Mouse (Mus musculus): ENCODE measurements around the gene Jam3.
"Not testable (repeated sequence)": the region's sequence is repeated elsewhere in the genome, so short reads cannot be mapped to it uniquely, and the experiment has no call there.

The Jam3 gene

DNA sequence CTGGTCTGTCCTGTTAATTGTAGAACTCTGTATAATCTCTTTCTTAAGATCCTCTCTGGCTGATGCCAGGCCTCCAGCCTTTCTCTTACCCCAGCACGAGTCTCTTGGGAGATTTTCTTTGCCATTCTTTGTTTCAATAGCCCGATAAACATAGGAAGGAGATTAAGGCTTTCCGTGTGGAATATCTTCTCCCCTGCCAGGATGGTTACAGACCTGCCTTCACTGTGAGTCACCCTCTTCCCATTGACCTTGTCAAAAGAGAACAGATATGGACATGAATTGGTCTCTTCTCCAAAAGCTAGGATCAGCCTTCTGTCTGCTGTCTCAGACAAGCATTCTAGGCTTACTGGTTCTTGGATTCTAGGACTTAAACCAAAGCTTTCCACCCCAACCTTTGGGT, 15.5 kb upstream of the Jam3 start:
- no peak for DNase-seq (ENCODE audit: low read depth, low spot score)

DNA sequence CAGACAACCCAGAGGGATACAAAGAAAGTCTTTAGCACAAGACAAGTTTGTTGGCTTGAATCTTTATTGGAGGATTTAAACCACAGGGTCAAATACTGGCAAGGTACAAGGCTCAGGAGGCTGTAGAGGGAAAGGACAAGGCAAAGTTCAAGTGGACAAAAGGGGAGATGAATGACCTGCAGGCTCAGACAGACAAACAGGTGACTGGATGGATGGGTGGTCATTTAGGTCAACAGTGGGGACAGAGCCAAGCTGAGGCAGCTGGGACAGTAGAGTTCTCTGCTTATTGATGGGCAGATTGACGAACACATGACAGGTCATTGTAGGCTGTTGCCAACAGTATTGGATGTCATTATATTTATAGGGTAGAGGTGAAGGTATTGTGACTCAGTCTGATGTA, 11.8 kb upstream of the Jam3 start:
- DNase-seq (ENCODE audit: low read depth, low spot score) = no peak

DNA sequence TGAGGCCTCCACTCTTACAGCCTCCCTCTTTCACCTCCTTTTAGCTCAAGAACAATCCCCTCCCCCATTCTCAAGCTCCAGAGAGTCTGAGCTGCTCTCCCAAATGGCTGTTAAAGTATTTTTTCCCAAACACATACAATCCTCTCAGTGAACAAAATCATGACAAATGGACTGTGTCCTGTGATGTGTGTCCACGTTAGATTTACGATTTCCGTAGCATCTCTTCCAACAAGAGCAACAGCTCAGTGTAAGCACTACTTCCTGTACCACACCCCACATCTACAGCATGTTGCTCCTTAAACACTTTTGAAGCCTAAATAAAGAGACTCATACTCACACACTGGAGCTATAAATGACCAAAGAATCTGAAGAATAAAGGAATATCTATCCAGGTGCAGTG, 10.4 kb upstream of the Jam3 start:
- DNase-seq (ENCODE audit: low read depth, low spot score) = no peak

DNA sequence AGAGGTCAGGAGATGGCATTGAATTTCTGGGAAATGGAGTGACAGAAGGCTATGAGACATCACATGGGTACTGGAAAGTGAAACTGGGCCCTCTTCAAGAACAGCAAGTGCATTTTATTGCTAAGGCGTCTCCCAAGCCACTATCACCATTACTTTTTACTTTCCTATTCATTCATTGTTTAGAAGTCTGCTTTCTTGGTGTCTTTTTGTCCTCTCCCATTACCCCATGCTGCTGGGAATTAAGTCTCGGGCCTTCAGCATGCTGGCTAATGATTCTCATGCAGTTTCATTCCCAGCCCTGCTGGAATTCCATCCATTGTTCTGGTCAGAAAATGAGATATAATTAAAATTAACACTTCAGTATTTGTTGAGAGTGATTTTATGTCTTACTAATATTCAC, 9.7 kb upstream of the Jam3 start:
- no peak for DNase-seq (ENCODE audit: low read depth, low spot score)

DNA sequence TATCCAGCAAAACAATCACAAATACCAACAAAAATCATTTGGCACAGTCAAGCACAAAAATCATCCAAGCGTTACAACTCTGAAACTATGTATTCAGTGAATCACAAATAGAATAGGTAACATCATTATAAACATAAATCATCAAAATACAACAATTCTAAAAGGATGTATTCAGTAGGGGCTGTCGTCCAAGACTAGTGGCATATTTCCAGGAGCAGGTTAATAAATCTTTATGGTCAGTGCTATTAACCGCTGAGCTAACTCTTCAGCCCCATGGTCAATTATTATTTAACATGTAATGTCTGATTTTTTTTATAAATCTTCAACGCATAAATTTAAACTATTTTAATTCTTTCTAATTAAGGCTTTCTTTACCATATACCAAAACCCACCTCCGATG, 8.4 kb upstream of the Jam3 start:
- DNase-seq (ENCODE audit: low read depth, low spot score) = not testable (repeated sequence)

DNA sequence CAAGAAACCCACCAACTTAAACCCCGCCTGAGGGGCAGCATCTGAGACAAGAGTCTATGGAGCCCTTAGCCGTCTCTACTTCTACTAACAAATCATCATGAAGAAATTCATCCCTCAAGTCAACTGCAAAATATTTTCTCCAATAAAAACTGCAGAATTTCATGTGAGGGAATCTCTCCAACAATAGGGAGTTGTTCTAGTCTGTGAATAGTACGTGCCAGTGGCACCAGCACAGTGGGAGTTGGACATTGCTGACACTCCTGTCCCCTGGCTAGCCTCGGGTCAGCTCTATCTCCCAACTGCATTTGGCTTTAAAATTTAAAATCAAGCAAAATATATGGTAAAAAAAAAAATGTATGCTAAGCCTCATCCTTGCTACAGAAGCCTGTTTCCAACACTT, 1.4 kb downstream of the Jam3 start:
- no peak for DNase-seq (ENCODE audit: low read depth, low spot score)

DNA sequence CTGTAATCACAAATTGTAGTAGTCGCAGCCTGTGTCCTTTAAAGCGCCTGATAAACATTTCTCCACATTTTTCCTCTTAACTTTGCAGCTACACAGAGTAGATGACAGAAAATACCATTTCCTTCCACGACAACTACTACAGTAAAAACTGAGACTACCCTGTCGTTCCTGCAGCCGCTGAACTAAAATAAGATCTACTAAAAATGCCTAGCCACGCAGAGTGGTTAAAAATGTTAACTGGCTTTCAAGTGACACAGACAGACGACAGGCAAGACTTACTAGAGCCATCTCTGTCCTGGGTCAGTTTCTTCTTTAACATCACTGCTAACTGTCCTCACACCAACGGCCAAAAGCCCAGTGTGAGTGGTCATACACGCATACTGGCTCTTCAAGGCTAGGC, 5.4 kb downstream of the Jam3 start:
- DNase-seq (ENCODE audit: low read depth, low spot score) = no peak

DNA sequence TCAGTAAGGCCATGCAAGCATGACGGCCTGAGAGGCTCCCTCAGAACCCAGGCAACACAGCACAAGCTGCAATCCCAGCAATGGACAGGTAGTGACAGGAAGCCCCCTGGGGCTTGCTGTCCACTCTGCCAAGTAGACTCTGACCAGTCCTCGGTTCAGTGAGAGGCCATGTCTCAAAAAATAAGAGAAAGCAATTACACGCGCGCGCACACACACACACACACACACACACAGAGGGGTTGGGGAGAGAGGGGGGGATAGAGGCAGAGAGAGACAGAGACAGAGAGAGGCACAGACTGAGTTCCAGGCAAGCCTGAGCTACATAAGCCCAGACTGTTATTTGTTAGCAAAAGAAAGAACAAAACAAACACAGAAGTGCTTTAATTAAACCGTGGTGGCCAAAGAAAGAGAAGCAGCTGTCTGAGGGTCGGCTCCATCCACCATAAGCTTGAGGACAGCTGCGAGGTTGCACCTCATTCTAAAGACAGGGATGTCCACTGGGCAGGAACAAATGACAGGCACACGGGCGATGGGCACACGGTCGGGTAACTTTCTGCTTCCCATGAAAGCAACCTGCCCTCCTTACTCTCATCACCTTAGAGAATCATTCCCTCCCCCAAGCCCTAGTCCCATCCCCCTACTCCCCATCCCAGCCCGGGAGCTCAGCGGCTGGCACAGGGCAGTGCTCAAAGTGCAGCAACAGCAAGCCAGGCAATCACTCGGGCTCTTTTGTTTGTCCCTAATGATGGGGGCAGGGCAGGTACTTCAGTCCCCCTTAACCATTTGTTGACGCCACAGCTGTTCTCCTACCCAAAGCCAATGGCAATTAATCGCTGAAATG, 6.4 kb downstream of the Jam3 start:
- DNase-seq (ENCODE audit: low read depth, low spot score) = no peak

DNA sequence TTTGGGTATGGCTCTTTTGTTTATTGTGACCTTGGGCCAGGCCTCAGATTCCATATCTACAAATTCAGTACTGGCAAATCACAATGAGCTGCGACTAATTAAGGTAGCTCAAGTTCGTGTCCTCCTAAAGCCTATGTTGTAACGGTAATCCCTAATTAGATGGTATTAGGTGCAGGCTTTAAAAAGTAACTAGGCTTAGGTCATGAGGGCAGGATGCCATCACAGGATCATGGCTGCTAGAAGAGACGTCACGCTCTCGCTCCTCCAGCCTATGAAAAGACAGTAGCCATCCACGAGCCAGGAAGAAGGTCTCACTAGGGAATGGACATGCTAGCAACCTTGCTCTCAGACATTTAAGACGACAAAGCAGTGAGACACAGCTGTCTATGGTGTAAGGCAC, 7.3 kb downstream of the Jam3 start:
- no peak for DNase-seq (ENCODE audit: low read depth, low spot score)

DNA sequence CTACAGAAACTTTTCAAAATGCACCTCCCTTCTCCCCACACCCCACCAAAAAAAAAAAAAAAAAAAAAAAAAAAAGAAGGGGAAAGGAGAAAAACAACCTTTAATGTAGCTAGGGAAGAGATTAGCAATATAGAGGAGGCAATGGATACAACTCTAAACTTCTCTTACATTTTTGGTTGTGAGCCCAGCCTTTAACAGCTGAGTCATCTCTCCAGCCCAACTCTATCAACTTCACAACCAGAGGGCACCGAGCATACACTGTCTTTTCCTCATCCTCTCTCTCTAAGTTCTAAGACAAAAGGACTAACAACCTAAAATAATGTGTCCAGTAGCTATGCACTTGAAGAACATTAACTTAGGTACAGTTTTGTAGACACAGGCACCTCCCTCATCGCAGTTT, 8.4 kb downstream of the Jam3 start:
- DNase-seq (ENCODE audit: low read depth, low spot score) = no peak

DNA sequence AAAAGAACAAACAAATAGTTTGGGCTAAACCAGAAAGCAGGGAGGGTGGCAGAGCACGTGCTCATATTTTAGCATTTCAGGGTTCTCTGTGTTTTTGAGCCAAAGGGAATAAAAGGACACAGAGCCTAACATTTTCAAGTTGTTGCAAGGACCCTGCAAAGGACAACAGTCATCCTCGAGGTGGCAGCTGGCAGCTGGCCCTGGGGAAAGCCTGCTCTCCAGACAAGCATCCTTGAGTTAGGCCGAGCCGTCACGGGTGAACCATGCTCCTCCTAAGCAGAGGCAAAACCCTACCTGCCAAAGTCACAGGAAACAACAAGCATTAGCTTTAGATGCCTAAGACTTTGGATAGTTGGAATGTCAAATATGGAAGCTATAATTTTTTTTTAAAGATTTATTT, 10.2 kb downstream of the Jam3 start:
- DNase-seq (ENCODE audit: low read depth, low spot score) = no peak

DNA sequence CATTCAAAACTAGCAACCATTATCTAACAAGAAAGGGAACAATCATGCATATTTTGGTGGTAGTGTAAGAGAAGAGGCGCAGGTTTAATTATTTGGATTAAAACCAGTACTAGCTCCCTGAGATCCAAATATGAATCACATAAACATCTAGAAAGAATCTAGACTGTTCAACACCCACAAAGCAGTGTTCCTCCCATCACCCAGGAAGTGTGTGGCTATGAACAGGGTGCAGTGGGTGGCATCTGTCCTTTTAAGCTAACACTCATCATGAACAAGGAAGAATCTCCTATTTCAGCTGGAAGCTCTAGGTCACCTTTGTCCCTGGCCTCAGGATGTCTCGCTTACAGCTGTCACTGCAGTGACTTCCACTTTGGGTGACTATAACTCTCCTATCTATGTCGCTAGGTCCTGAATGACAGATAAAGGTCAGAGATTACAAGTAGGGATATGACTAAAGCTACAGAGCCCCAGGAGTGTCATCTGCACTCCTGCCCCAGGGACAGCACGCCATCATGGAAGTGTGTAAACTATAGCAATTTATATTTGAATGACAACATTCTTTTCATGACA, 10.9 kb downstream of the Jam3 start:
- DNase-seq (ENCODE audit: low read depth, low spot score) = no peak

DNA sequence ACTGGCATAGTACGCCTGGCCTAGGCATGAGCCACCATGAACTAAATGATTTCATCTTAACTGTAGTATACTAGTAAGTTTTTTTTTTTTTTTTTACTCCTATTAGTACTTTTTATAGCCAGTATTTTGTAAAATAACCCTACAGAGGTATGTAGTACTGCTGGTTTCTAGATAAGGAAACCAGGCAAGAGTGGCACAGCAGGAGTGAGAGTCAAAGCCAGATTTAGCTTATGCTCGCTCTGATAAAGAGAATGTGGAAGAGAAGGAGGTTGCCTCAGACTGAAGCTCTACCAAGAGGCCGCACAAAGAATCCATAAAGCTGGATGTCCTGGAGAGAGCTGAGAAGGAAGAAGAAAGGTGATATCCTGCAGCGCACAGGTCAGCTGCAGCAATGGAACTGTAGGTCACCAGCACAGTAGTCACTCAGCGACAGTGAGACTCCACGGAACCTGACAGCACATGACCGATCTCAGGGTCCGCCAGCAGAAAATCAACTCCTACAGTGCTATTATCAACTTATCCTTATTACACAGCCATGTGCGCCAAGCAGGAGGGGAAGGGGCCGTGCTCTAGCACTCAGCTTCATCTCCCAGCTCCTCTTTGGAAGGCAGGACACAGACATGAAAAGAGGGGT, 14.7 kb downstream of the Jam3 start:
- DNase-seq (ENCODE audit: low read depth, low spot score) = no peak

DNA sequence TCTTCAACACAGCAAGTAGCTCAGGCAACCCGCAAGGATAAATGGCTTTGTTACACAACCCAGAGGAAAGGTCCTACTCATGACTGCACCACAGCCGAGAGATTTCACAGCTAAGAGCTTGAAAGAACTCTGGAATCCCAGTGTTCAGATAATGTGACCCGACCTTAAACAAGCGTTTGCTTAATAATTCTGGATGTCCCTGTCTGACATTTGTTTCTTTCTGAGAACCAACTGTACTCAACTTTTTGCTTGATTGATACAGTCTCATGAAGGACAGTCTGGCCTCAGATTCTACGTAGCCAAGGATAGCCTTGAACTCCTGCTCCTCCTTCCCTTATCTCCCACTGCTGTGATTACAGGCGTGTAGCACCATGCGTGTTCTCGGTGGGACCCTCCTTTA, 18.6 kb downstream of the Jam3 start:
- DNase-seq (ENCODE audit: low read depth, low spot score) = no peak

DNA sequence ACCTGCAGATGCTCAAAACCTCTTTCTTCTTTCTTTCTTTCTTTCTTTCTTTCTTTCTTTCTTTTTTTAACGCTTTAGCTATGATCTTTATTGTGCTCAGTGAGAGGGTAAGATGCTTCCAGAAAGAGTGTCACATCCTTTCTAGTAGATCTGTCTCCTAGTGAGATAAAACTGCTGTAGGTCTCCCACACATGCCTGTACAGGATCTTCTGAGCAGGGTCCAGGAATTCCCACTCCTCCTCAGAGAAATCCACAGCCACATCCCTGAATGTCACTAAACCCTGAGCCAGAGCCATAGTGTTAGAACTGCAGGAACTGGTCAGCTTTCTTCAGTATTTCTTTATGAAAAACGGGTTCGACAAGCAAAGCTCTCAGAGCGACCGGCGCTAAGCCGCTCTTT, 19.8 kb downstream of the Jam3 start:
- DNase-seq (ENCODE audit: low read depth, low spot score) = no peak

DNA sequence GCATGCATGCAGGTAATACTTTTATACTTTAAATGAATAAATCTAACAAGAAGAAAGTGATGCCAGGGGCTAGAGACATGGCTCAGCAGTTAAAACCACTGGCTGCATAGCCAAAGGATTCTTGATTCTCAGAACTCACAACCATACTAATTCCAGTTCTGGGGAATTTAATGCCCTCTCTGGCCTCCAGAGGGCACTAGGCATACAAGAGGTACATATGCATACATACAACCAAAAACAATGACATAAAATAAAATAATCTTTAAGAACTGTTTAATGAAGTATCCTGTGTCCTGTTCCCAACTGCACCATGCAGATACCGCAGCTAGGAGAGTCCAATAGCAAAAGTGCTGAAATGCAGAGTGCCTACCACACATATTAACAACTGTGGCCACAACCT, 20.8 kb downstream of the Jam3 start:
- DNase-seq (ENCODE audit: low read depth, low spot score) = no peak

DNA sequence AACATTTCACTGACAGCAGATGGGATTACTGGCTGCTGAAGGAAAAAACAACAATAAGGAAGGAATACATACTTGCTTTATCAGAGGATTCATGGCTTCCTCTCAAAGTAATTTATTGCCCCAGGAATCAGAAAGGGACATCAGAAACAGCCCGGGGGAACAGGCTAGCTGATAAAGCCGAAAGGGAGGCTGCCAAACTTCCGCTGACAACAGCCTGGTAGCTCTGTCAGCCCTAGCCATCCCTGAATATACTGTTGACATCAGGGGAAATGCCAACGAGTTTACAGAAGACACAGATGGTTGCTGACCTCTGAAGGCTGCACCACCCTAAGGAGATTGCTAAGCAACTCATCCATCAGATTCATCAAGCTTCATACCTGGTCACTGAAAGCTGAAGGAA, 26.6 kb downstream of the Jam3 start:
- no peak for DNase-seq (ENCODE audit: low read depth, low spot score)

DNA sequence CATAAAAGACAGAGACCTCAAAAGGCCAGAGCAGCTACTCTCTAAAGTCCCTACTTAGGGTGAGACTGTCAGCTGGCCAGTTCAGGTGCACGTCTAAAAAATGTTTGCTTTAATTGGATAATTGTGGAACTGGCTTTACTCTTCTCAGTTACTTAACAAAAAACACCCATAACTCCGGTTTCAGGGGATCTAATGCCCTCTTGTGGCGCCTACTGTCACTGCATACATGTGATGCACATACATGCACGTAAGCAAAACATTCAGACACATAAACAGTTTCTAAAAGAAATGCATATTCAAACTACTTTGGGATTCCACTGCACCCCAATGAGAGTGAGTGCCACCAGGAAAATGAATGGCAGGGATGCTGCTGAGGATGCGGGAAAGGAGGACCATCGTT, 28.7 kb downstream of the Jam3 start:
- no peak for DNase-seq (ENCODE audit: low read depth, low spot score)

DNA sequence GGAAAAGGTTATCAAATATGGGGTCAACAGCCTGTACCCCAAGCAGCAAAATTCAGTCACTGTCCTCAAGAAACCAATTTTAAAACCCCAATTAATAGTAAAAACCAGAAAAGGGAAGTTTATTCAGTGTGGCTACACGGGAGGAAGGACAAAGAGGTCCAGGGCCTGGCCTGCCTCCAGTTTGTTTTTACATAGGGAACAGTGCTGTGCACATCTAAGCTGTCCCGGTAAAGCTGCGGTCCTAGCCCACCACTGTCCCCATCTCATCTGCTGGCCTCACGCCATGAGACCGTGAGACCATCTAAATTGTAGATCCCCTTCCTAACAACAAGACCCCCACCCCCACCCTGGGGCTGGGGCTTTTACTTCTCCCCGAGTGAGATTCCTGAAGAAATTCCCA, 29.8 kb downstream of the Jam3 start:
- DNase-seq (ENCODE audit: low read depth, low spot score) = no peak

DNA sequence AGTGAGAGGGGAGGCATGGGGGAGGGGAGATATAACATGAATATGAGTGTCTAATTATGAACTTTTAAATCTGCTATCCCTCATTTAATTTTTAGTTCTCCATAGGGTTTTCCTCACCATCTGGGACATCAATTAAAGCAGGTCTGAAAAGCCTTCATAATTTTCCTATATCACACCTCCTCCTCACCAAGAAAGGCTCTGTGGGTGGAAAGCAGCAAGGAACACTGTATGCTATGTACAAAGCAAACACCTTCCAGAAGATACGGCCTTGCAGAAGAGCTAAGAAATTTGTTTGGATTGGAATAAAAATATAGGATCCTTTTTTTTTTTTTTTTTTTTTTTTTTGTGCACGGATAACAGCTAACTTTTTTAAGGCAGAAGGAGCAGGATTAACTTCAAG, 31.3 kb downstream of the Jam3 start:
- no peak for DNase-seq (ENCODE audit: low read depth, low spot score)

DNA sequence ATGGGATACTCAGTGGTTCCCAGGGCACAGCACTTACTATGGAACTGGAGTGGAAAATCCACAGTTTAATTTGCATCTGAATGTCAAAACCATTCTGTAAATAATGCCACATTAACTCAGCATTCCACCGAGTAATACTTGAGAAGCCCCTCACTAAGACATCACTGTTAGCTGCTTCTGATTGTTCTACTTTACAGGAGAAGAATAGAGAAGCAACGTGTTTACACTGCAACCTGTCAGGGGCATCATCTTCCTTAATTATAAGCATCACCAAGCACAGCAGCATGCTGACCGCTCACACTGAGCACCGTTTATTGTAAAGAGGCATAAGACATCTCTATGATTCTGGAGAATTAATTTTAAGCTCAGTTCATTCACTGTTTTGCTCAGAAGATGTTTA, 32.3 kb downstream of the Jam3 start:
- no peak for DNase-seq (ENCODE audit: low read depth, low spot score)

DNA sequence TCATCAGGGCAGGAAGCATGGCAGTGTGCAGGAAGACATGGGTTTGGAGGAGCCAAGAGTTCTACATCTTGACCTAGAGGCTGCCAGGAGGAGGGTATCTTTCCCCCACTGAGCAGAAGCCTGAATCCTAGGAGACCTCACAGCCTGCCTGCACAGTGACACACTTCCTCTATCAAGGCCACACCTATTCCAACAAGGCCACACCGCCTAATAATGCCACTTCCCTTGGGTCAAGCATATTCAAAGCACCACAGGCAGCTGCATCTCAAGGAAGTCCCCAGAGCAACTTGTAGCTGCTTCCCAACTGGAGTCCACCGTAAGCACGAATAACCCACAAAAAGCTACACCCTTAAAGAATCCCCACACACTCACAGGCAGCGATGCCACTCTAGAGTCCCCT, 33.1 kb downstream of the Jam3 start:
- DNase-seq (ENCODE audit: low read depth, low spot score) = no peak

DNA sequence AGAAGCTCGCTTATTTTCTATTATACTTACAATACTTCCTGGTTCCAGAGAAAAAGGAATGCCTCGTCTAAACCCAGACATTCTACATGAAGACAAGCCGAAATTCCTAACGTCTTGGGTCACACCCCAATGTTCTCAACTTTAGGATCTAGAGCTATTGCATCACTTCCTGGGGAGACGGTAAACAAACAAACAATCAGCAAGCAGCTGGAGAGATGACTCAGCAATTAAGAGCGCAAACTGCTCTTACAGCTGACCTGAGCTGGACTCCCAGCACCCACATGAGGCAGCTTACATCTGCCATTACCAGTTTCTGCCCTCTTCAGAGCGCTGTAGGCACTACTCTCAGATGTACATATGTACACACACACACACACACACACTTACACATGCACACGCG, 34.0 kb downstream of the Jam3 start:
- no peak for DNase-seq (ENCODE audit: low read depth, low spot score)

Measured in brain, embryonic 18.5 days (tissue).